Mouse (Mus musculus): ENCODE data around the gene Gpr37l1. TPM values are rescaled to one million over a fixed set of nuclear protein-coding genes. Genes with fewer than 3 reads are reported as not detected.

The Gpr37l1 gene
- total and polyA plus RNA-seq, 3 experiments, result not detected

GRCm38 (mm10) chr1:135128011-135128441 lies 39.5 kb downstream of the Gpr37l1 start:
- peaks cover 15 to 47% of the 10 kb centered on the region in 2 experiments for H3K4me1 ChIP-seq (ENCODE audit: control insufficient read depth in 1 of 2, insufficient read depth in 2 of 2)
- no peaks in the 10 kb centered on the region for H3K27me3 ChIP-seq (replicated peaks)
- no peaks in the 10 kb centered on the region for H3K79me2 ChIP-seq (replicated peaks; ENCODE audit: control insufficient read depth, extremely low read depth, insufficient read depth, poor library complexity, severe bottlenecking)
- no peak overlapping the region for H3K27ac ChIP-seq (ENCODE audit: insufficient read depth, low read depth)
- H3K4me3 ChIP-seq (replicated peaks in 1 of 3; ENCODE audit: low read depth in 2 of 3, low read length in 2 of 3, poor library complexity in 1 of 3), result no peak overlapping the region
- H3K9ac ChIP-seq (ENCODE audit: insufficient read depth, low read depth), result no peak overlapping the region
- no peak overlapping the region for H3K4me2 ChIP-seq (ENCODE audit: insufficient read depth, low read depth, poor library complexity, severe bottlenecking)
- TF ChIP-seq ETS1 (conservative IDR thresholded peaks at IDR 0.05; ENCODE audit: low read depth, low read length) (no peak), SIN3A (IDR thresholded peaks at IDR 0.05; ENCODE audit: low read length) (no peak), PAX5 (IDR thresholded peaks at IDR 0.05; ENCODE audit: low read length) (no peak), NELFE (IDR thresholded peaks at IDR 0.05; ENCODE audit: low read depth, low read length) (no peak), ZKSCAN1 (IDR thresholded peaks at IDR 0.05; ENCODE audit: borderline replicate concordance, low read depth, low read length) (no peak), IRF4 (IDR thresholded peaks at IDR 0.05; ENCODE audit: low read depth, low read length) (no peak), EP300 (IDR thresholded peaks at IDR 0.05; ENCODE audit: low read length) (no peak), POLR2A (IDR thresholded peaks at IDR 0.05; ENCODE audit: low read depth, low read length) (no peak), UBTF (IDR thresholded peaks at IDR 0.05; ENCODE audit: low read depth, low read length) (no peak), MYC (IDR thresholded peaks at IDR 0.05; ENCODE audit: low read depth, low read length) (no peak), MEF2A (IDR thresholded peaks at IDR 0.05; ENCODE audit: borderline replicate concordance, low read depth, low read length) (no peak), MAFK (IDR thresholded peaks at IDR 0.05; ENCODE audit: insufficient replicate concordance, low read length) (no peak), ZNF384 (IDR thresholded peaks at IDR 0.05; ENCODE audit: low read depth, low read length) (no peak), USF1 (IDR thresholded peaks at IDR 0.05; ENCODE audit: low read depth, low read length) (no peak), GABPA (IDR thresholded peaks at IDR 0.05; ENCODE audit: insufficient replicate concordance, low read depth, low read length) (no peak), E2F4 (IDR thresholded peaks at IDR 0.05; ENCODE audit: insufficient replicate concordance, low read depth, low read length) (no peak), JUN (IDR thresholded peaks at IDR 0.05; ENCODE audit: insufficient read depth, low read depth, low read length) (no peak)
- DNase-seq (ENCODE audit: extremely low read depth), result no peak
- in situ Hi-C loops (cut with MboI; ENCODE audit: low pct_ligation_motif_present, low pct_unique_long_range_greater_than_20kb, low sequenced_read_pairs), result no loop called here
- dilution Hi-C loops (cut with MboI; ENCODE audit: extremely low pct_ligation_motif_present, extremely low pct_unique_long_range_greater_than_20kb, low sequenced_read_pairs), result no loop called here
- H3K9me3 ChIP-seq (replicated peaks; ENCODE audit: low read length), result no peaks in the 10 kb centered on the region
- H3K36me3 ChIP-seq (replicated peaks in 1 of 2; ENCODE audit: control insufficient read depth in 1 of 2, insufficient read depth in 1 of 2, low read length in 1 of 2), result peaks cover 22 to 45% of the 10 kb centered on the region in 2 experiments

DNA sequence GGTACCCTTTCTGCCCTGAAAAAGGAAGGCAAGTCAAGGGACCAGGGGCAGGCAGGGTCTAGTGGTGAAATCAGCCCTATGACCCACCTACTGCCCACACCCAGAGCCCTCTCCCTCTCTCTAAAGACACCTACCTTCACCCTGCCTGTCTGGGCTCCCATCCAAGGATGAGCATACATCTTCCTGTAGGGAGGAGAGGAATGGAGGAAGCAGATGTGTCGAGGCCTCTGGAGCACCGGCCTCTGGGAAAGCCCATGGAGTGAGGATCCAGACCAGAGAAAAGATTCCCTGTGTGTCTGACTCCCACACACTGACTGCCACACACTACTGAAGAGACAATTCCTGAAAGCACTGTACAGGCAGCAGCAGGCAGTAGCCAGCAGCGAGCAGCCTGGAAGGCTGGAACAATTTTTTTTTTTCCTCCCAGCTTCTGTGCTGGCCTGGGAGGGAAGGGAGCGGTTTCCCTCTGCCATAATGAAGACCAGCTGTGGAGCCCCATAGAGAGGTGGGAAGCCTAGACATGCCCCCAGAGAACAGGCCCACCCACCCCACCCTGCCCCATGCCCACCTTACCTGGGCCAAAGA lies 40.9 kb downstream of the Gpr37l1 start:
- Histone ChIP-seq H3K79me2 (replicated peaks; ENCODE audit: control insufficient read depth, extremely low read depth, insufficient read depth, poor library complexity, severe bottlenecking) (no peaks in the 10 kb centered on the region), H3K27me3 (replicated peaks) (no peaks in the 10 kb centered on the region), H3K36me3 (replicated peaks in 1 of 2; ENCODE audit: control insufficient read depth in 1 of 2, insufficient read depth in 1 of 2, low read length in 1 of 2) (peaks cover 28 to 58% of the 10 kb centered on the region in 2 experiments), H3K27ac (ENCODE audit: insufficient read depth, low read depth) (no peak overlapping the region), H3K9ac (ENCODE audit: insufficient read depth, low read depth) (no peak overlapping the region), H3K4me3 (replicated peaks in 1 of 3; ENCODE audit: low read depth in 2 of 3, low read length in 2 of 3, poor library complexity in 1 of 3) (no peak overlapping the region), H3K4me2 (ENCODE audit: insufficient read depth, low read depth, poor library complexity, severe bottlenecking) (no peak overlapping the region), H3K4me1 (ENCODE audit: control insufficient read depth in 1 of 2, insufficient read depth in 2 of 2) (peaks cover 13 to 48% of the 10 kb centered on the region in 2 experiments), H3K9me3 (replicated peaks; ENCODE audit: low read length) (no peaks in the 10 kb centered on the region)
- dilution Hi-C loops (cut with MboI; ENCODE audit: extremely low pct_ligation_motif_present, extremely low pct_unique_long_range_greater_than_20kb, low sequenced_read_pairs), result no loop called here
- TF ChIP-seq TBP (conservative IDR thresholded peaks at IDR 0.05; ENCODE audit: low read depth, low read length), result no peak
- in situ Hi-C loops (cut with MboI; ENCODE audit: low pct_ligation_motif_present, low pct_unique_long_range_greater_than_20kb, low sequenced_read_pairs), result no loop called here
- no peak for DNase-seq (ENCODE audit: extremely low read depth)

Data from CH12.LX (cell line).